In genomic region chr5:115374204-115374820, GRCm38 (mm10) we compare ENCODE assay signal across 10 mouse cellular contexts. TPM values are rescaled to one million over a fixed set of nuclear protein-coding genes. Genes with fewer than 3 reads are reported as not detected.
DNase-seq lines count a peak whose midpoint lies in the region; ATAC-seq lines count a peak whose summit lies in the region.
"Had no signal": no experiment of that assay in that cellular context is flagged by ENCODE, and none has a peak within 500 bp of the region (broad histone marks: within the 10 kb centered on the region; RNA-seq: fewer than 3 reads in every experiment).

No protein-coding gene starts in this region.

- H3K27me3 ChIP-seq in liver, embryonic 12.5 days (replicated peaks): peaks cover 44% of the 10 kb centered on the region
- no peaks in the 10 kb centered on the region for H3K27me3 ChIP-seq in forebrain, embryonic 12.5 days
- H3K27me3 ChIP-seq in intestine, embryonic 16.5 days (replicated peaks; ENCODE audit: control insufficient read depth, insufficient read depth, low read length): no peaks in the 10 kb centered on the region
- H3K27me3 ChIP-seq in neural tube, embryonic 14.5 days (ENCODE audit: control insufficient read depth, insufficient read depth, low read length): no peaks in the 10 kb centered on the region

- H3K4me2 ChIP-seq in liver, embryonic 12.5 days: peak overlapping the region; percentile 38; the same call in 1 of the 2 replicates
- H3K4me2 ChIP-seq in forebrain, embryonic 12.5 days: peak overlapping the region; percentile 50
- H3K4me2 ChIP-seq in intestine, embryonic 16.5 days (ENCODE audit: low read depth, low read length): peak overlapping the region; percentile 49
- peak overlapping the region; percentile 61 for H3K4me2 ChIP-seq in neural tube, embryonic 14.5 days (ENCODE audit: low read depth, low read length)
- H3K4me2 ChIP-seq: liver, embryonic 15.5 days had no signal

- H3K9me3 ChIP-seq in liver, embryonic 12.5 days (replicated peaks): no peaks in the 10 kb centered on the region
- no peaks in the 10 kb centered on the region for H3K9me3 ChIP-seq in forebrain, embryonic 12.5 days
- H3K9me3 ChIP-seq in intestine, embryonic 16.5 days (ENCODE audit: control insufficient read depth, low read length): no peaks in the 10 kb centered on the region
- H3K9me3 ChIP-seq in neural tube, embryonic 14.5 days (ENCODE audit: control insufficient read depth, low read length): no peaks in the 10 kb centered on the region
- H3K9me3 ChIP-seq: liver, embryonic 15.5 days had no signal

- no peaks in the 10 kb centered on the region for H3K4me1 ChIP-seq in liver, embryonic 12.5 days
- H3K4me1 ChIP-seq in forebrain, embryonic 12.5 days: peaks cover 23% of the 10 kb centered on the region
- H3K4me1 ChIP-seq in intestine, embryonic 16.5 days (ENCODE audit: control insufficient read depth, insufficient read depth, low read length): peaks cover 3% of the 10 kb centered on the region; the same call in 1 of the 2 replicates
- peaks cover 6% of the 10 kb centered on the region for H3K4me1 ChIP-seq in neural tube, embryonic 14.5 days (ENCODE audit: control insufficient read depth, insufficient read depth, low read length)
- H3K4me1 ChIP-seq: liver, embryonic 15.5 days had no signal

- no peak overlapping the region; the same call in 1 of the 2 replicates for H3K9ac ChIP-seq in liver, embryonic 12.5 days
- peak overlapping the region; percentile 44; the same call in 1 of the 2 replicates for H3K9ac ChIP-seq in forebrain, embryonic 12.5 days
- H3K9ac ChIP-seq in intestine, embryonic 16.5 days (ENCODE audit: low read depth, low read length): peak overlapping the region; percentile 50; the same call in 1 of the 2 replicates
- peak overlapping the region; percentile 50 for H3K9ac ChIP-seq in neural tube, embryonic 14.5 days (replicated peaks; ENCODE audit: low read depth, low read length)
- H3K9ac ChIP-seq: liver, embryonic 15.5 days had no signal

- H3K4me3 ChIP-seq in liver, embryonic 12.5 days: no peak overlapping the region
- peak overlapping the region; percentile 26 for H3K4me3 ChIP-seq in forebrain, embryonic 12.5 days (replicated peaks)
- H3K4me3 ChIP-seq in intestine, embryonic 16.5 days (ENCODE audit: low read length): peak overlapping the region; percentile 26
- peak overlapping the region; percentile 26; the same call in 1 of the 2 replicates for H3K4me3 ChIP-seq in neural tube, embryonic 14.5 days (ENCODE audit: low read depth, low read length)
- H3K4me3 ChIP-seq: liver, embryonic 15.5 days had no signal

- no peak overlapping the region for H3K27ac ChIP-seq in liver, embryonic 12.5 days
- H3K27ac ChIP-seq in forebrain, embryonic 12.5 days: peak overlapping the region; percentile 93
- no peak overlapping the region for H3K27ac ChIP-seq in intestine, embryonic 16.5 days (ENCODE audit: low read length)
- peak overlapping the region; percentile 55 for H3K27ac ChIP-seq in neural tube, embryonic 14.5 days (ENCODE audit: low read depth, low read length)
- H3K27ac ChIP-seq: liver, embryonic 15.5 days had no signal

- WGBS in liver, embryonic 12.5 days (ENCODE audit: insufficient replicate concordance): 22% methylated on average over 11 of the region's 11 CpGs
- 10% methylated on average over 11 of the region's 11 CpGs for WGBS in forebrain, embryonic 12.5 days
- 23% methylated on average over 11 of the region's 11 CpGs for WGBS in intestine, embryonic 16.5 days
- 7% methylated on average over 11 of the region's 11 CpGs for WGBS in neural tube, embryonic 14.5 days

- no peaks in the 10 kb centered on the region for H3K36me3 ChIP-seq in liver, embryonic 12.5 days
- H3K36me3 ChIP-seq in forebrain, embryonic 12.5 days (replicated peaks): no peaks in the 10 kb centered on the region
- H3K36me3 ChIP-seq in intestine, embryonic 16.5 days (ENCODE audit: control insufficient read depth, insufficient read depth, low read length): no peaks in the 10 kb centered on the region
- H3K36me3 ChIP-seq in neural tube, embryonic 14.5 days (ENCODE audit: control insufficient read depth, insufficient read depth, low read length): no peaks in the 10 kb centered on the region
- H3K36me3 ChIP-seq: liver, embryonic 15.5 days had no signal

- no peak for ATAC-seq in liver, embryonic 12.5 days
- ATAC-seq in forebrain, embryonic 12.5 days (ENCODE audit: low FRiP score): no peak
- ATAC-seq in intestine, embryonic 16.5 days: no peak
- ATAC-seq in neural tube, embryonic 14.5 days (ENCODE audit: low read depth): no peak
- ATAC-seq in activated CD4-positive, CD25-positive, alpha-beta regulatory T cell, adult 4 months: no peak

- DNase-seq in liver: no peak
- no peak for DNase-seq in urinary bladder, postnatal 14 days (ENCODE audit: low spot score)
- DNase-seq in cerebellum, postnatal 25 days: no peak
- DNase-seq: heart, postnatal 10 days had no signal

RNA-seq across cellular contexts. Expression of gene Cox6a1, which starts 25.5 kb away (rescaled TPM):
- polyA plus RNA-seq in liver, embryonic 12.5 days (2016; fragmentation: Nextera tagmentation; extraction: Ambion mirVana): 783 and 814 TPM in 2 replicates
- polyA plus RNA-seq in forebrain, embryonic 12.5 days (2016; fragmentation: Nextera tagmentation; extraction: Ambion mirVana): 728 and 759 TPM in 2 replicates
- 1,462 and 1,500 TPM in 2 replicates for polyA plus RNA-seq in intestine, embryonic 16.5 days (2015; fragmentation: Nextera tagmentation; extraction: Ambion mirVana)
- 1,051 and 1,284 TPM in 2 replicates for polyA plus RNA-seq in neural tube, embryonic 14.5 days (2014; fragmentation: Nextera tagmentation; extraction: Ambion mirVana)
- 100 to 1,000 TPM; 589 to 624 TPM for polyA plus RNA-seq in activated CD4-positive, CD25-positive, alpha-beta regulatory T cell, adult 4 months (2017; shearing (Covaris generic))

RNA-seq across cellular contexts. Expression of gene Triap1, which starts 33.3 kb away (rescaled TPM):
- 43.8 and 45.9 TPM in 2 replicates for polyA plus RNA-seq in liver, embryonic 12.5 days (2016; fragmentation: Nextera tagmentation; extraction: Ambion mirVana)
- polyA plus RNA-seq in forebrain, embryonic 12.5 days (2016; fragmentation: Nextera tagmentation; extraction: Ambion mirVana): 54.5 and 55.6 TPM in 2 replicates
- polyA plus RNA-seq in intestine, embryonic 16.5 days (2015; fragmentation: Nextera tagmentation; extraction: Ambion mirVana): 62.0 and 67.4 TPM in 2 replicates
- polyA plus RNA-seq in neural tube, embryonic 14.5 days (2014; fragmentation: Nextera tagmentation; extraction: Ambion mirVana): 54.5 and 59.2 TPM in 2 replicates
- 10 to 100 TPM; 42.3 to 45.6 TPM for polyA plus RNA-seq in activated CD4-positive, CD25-positive, alpha-beta regulatory T cell, adult 4 months (2017; shearing (Covaris generic))

RNA-seq across cellular contexts. Expression of gene Gatc, which starts 33.3 kb away (rescaled TPM):
- 20.6 and 21.2 TPM in 2 replicates for polyA plus RNA-seq in liver, embryonic 12.5 days (2016; fragmentation: Nextera tagmentation; extraction: Ambion mirVana)
- 41.5 and 42.1 TPM in 2 replicates for polyA plus RNA-seq in forebrain, embryonic 12.5 days (2016; fragmentation: Nextera tagmentation; extraction: Ambion mirVana)
- polyA plus RNA-seq in intestine, embryonic 16.5 days (2015; fragmentation: Nextera tagmentation; extraction: Ambion mirVana): 23.4 and 23.9 TPM in 2 replicates
- 45.4 and 53.5 TPM in 2 replicates for polyA plus RNA-seq in neural tube, embryonic 14.5 days (2014; fragmentation: Nextera tagmentation; extraction: Ambion mirVana)
- polyA plus RNA-seq in activated CD4-positive, CD25-positive, alpha-beta regulatory T cell, adult 4 months (2017; shearing (Covaris generic)): 10 to 100 TPM; 11.3 to 12.0 TPM

RNA-seq across cellular contexts. Expression of gene Srsf9, which starts 47.3 kb away (rescaled TPM):
- 195 and 200 TPM in 2 replicates for polyA plus RNA-seq in liver, embryonic 12.5 days (2016; fragmentation: Nextera tagmentation; extraction: Ambion mirVana)
- polyA plus RNA-seq in forebrain, embryonic 12.5 days (2016; fragmentation: Nextera tagmentation; extraction: Ambion mirVana): 353 and 383 TPM in 2 replicates
- 67.9 and 121 TPM in 2 replicates for polyA plus RNA-seq in intestine, embryonic 16.5 days (2015; fragmentation: Nextera tagmentation; extraction: Ambion mirVana)
- polyA plus RNA-seq in neural tube, embryonic 14.5 days (2014; fragmentation: Nextera tagmentation; extraction: Ambion mirVana): 123 and 140 TPM in 2 replicates
- 10 to 100 TPM; 17.9 to 23.8 TPM for polyA plus RNA-seq in activated CD4-positive, CD25-positive, alpha-beta regulatory T cell, adult 4 months (2017; shearing (Covaris generic))

RNA-seq across cellular contexts. Expression of gene Msi1, which starts 55.1 kb away (rescaled TPM):
- polyA plus RNA-seq in liver, embryonic 12.5 days (2016; fragmentation: Nextera tagmentation; extraction: Ambion mirVana): 2.5 and 2.7 TPM in 2 replicates
- 161 and 182 TPM in 2 replicates for polyA plus RNA-seq in forebrain, embryonic 12.5 days (2016; fragmentation: Nextera tagmentation; extraction: Ambion mirVana)
- 3.0 and 4.5 TPM in 2 replicates for polyA plus RNA-seq in intestine, embryonic 16.5 days (2015; fragmentation: Nextera tagmentation; extraction: Ambion mirVana)
- polyA plus RNA-seq in neural tube, embryonic 14.5 days (2014; fragmentation: Nextera tagmentation; extraction: Ambion mirVana): 55.1 and 55.4 TPM in 2 replicates
- not detected for polyA plus RNA-seq in activated CD4-positive, CD25-positive, alpha-beta regulatory T cell, adult 4 months (2017; shearing (Covaris generic))

Comparison
In these comparisons a context has a peak if more than half of its experiments do, and no peak if none do; other contexts are left out.
1. H3K27ac ChIP-seq: peak in forebrain, embryonic 12.5 days (single experiment) and neural tube, embryonic 14.5 days (single experiment); none in liver, embryonic 12.5 days (single experiment) and intestine, embryonic 16.5 days (single experiment).
2. Peak in every context shown above with its lines, with median percentiles within 50 percentile points of each other: H3K4me2 ChIP-seq.